Mouse (Mus musculus): ENCODE results near the gene Btbd9.
"Not testable (repeated sequence)": the region's sequence is repeated elsewhere in the genome, so short reads cannot be mapped to it uniquely, and the experiment has no call there.

Btbd9 gene

GRCm38 (mm10) chr17:30515401-30515800 lies 60.9 kb downstream of the Btbd9 start:
- in situ Hi-C loops (cut with MboI; ENCODE audit: low sequenced_read_pairs) = no loop called here

GRCm38 (mm10) chr17:30513034-30513433 lies 63.3 kb downstream of the Btbd9 start:
- in situ Hi-C loops (cut with MboI; ENCODE audit: low sequenced_read_pairs) = no loop called here

- in situ Hi-C loops (cut with MboI; ENCODE audit: low sequenced_read_pairs) = no loop called here
Measured at GRCm38 (mm10) chr17:30512531-30512930, 63.8 kb downstream of the Btbd9 start.

- in situ Hi-C loops (cut with MboI; ENCODE audit: low sequenced_read_pairs) = no loop called here
Measured at GRCm38 (mm10) chr17:30512007-30512406, 64.3 kb downstream of the Btbd9 start.

- in situ Hi-C loops (cut with MboI; ENCODE audit: low sequenced_read_pairs) = no loop called here
Measured at GRCm38 (mm10) chr17:30511399-30511798, 64.9 kb downstream of the Btbd9 start.

GRCm38 (mm10) chr17:30510171-30510570 lies 66.1 kb downstream of the Btbd9 start:
- in situ Hi-C loops (cut with MboI; ENCODE audit: low sequenced_read_pairs) = no loop called here

- in situ Hi-C loops (cut with MboI; ENCODE audit: low sequenced_read_pairs) = no loop called here
Measured at GRCm38 (mm10) chr17:30509646-30510045, 66.6 kb downstream of the Btbd9 start.

GRCm38 (mm10) chr17:30507636-30508576 lies 68.4 kb downstream of the Btbd9 start:
- in situ Hi-C loops (cut with MboI; ENCODE audit: low sequenced_read_pairs) = no loop called here

GRCm38 (mm10) chr17:30506916-30507315 lies 69.4 kb downstream of the Btbd9 start:
- in situ Hi-C loops (cut with MboI; ENCODE audit: low sequenced_read_pairs) = no loop called here

- in situ Hi-C loops (cut with MboI; ENCODE audit: low sequenced_read_pairs) = not testable (repeated sequence)
Measured at GRCm38 (mm10) chr17:30499541-30499940, 76.7 kb downstream of the Btbd9 start.

- in situ Hi-C loops (cut with MboI; ENCODE audit: low sequenced_read_pairs) = no loop called here
Measured at GRCm38 (mm10) chr17:30498779-30499178, 77.5 kb downstream of the Btbd9 start.

- in situ Hi-C loops (cut with MboI; ENCODE audit: low sequenced_read_pairs) = no loop called here
Measured at GRCm38 (mm10) chr17:30498376-30498719, 77.9 kb downstream of the Btbd9 start.

GRCm38 (mm10) chr17:30497525-30498375 lies 78.5 kb downstream of the Btbd9 start:
- in situ Hi-C loops (cut with MboI; ENCODE audit: low sequenced_read_pairs) = no loop called here

- in situ Hi-C loops (cut with MboI; ENCODE audit: low sequenced_read_pairs) = no loop called here
Measured at GRCm38 (mm10) chr17:30495567-30495966, 80.7 kb downstream of the Btbd9 start.

- in situ Hi-C loops (cut with MboI; ENCODE audit: low sequenced_read_pairs) = no loop called here
Measured at GRCm38 (mm10) chr17:30495154-30495553, 81.1 kb downstream of the Btbd9 start.

- in situ Hi-C loops (cut with MboI; ENCODE audit: low sequenced_read_pairs) = no loop called here
Measured at GRCm38 (mm10) chr17:30493481-30493880, 82.8 kb downstream of the Btbd9 start.

GRCm38 (mm10) chr17:30492191-30492590 lies 84.1 kb downstream of the Btbd9 start:
- in situ Hi-C loops (cut with MboI; ENCODE audit: low sequenced_read_pairs) = no loop called here

GRCm38 (mm10) chr17:30491601-30492000 lies 84.7 kb downstream of the Btbd9 start:
- in situ Hi-C loops (cut with MboI; ENCODE audit: low sequenced_read_pairs) = no loop called here

GRCm38 (mm10) chr17:30490601-30491000 lies 85.7 kb downstream of the Btbd9 start:
- in situ Hi-C loops (cut with MboI; ENCODE audit: low sequenced_read_pairs) = no loop called here

GRCm38 (mm10) chr17:30490086-30490485 lies 86.2 kb downstream of the Btbd9 start:
- in situ Hi-C loops (cut with MboI; ENCODE audit: low sequenced_read_pairs) = no loop called here

GRCm38 (mm10) chr17:30489629-30490028 lies 86.7 kb downstream of the Btbd9 start:
- in situ Hi-C loops (cut with MboI; ENCODE audit: low sequenced_read_pairs) = no loop called here

- in situ Hi-C loops (cut with MboI; ENCODE audit: low sequenced_read_pairs) = no loop called here
Measured at GRCm38 (mm10) chr17:30487695-30488094, 88.6 kb downstream of the Btbd9 start.

All from CH12F3 (cell line).